Mouse (Mus musculus): ENCODE results near the gene Rad54l. TPM values are rescaled to one million over a fixed set of nuclear protein-coding genes. Genes with fewer than 3 reads are reported as not detected.

Rad54l gene
- total and polyA plus RNA-seq, 2 experiments from 2014 or later: 2.5 to 3.0 TPM

DNA sequence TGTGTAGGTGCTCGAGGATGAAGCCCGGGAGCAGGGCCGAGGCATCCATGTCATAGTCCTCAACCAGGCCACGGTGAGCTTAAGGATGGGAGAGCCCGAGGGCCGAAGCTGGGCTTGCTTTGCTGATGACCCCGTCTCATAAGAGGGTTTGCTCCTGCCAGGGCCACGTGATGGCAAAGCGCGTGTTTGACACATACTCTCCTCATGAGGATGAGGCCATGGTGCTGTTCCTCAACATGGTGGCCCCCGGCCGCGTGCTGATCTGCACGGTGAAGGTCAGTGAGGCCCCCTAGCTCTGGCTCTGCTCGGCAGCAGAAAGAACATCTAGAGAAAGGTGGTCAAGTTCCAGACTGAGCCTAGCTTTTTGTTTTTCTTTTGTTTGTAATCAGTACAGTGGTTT is 29.2 kb upstream of the Rad54l start:
- peaks cover 4% of the 10 kb centered on the region; the same call in 1 of the 2 replicates for H3K4me1 ChIP-seq (ENCODE audit: insufficient read depth, low read length)

GRCm38 (mm10) chr4:116151238-116151637 is 27.7 kb upstream of the Rad54l start, which contains the start of gene Lurap1:
TSS of gene Lurap1 (minus strand) at chr4:116151338.
- 79% methylated on average over 6 of the region's 6 CpGs for WGBS
- Histone ChIP-seq H3K9ac (replicated peaks; ENCODE audit: low read length, poor library complexity, severe bottlenecking) (peak within 1 kb of the TSS; percentile 82), H3K4me2 (ENCODE audit: low read depth, low read length, poor library complexity, severe bottlenecking) (peak within 1 kb of the TSS; percentile 53), H3K27ac (ENCODE audit: low read depth, low read length) (peak within 1 kb of the TSS; percentile 79), H3K9me3 (ENCODE audit: low read length) (no peaks in the 10 kb centered on the region), H3K27me3 (ENCODE audit: insufficient read depth, low read length) (no peaks in the 10 kb centered on the region), H3K4me1 (ENCODE audit: insufficient read depth, low read length) (peaks cover 4% of the 10 kb centered on the region; the same call in 1 of the 2 replicates), H3K36me3 (ENCODE audit: insufficient read depth, low read length) (peaks cover 42% of the 10 kb centered on the region), H3K4me3 (ENCODE audit: low read depth, low read length) (peak within 1 kb of the TSS; percentile 73)
- no peak for DNase-seq (ENCODE audit: low spot score)
- no peak for ATAC-seq (ENCODE audit: low FRiP score)
- TF ChIP-seq CTCF (IDR thresholded peaks at IDR 0.05): no peak

More for the DNA sequence above, 29.2 kb upstream of the Rad54l start:
- 94% methylated on average over 15 of the region's 15 CpGs for WGBS
- H3K9ac ChIP-seq (replicated peaks; ENCODE audit: low read length, poor library complexity, severe bottlenecking): no peak overlapping the region
- H3K36me3 ChIP-seq (ENCODE audit: insufficient read depth, low read length): peaks cover 52% of the 10 kb centered on the region
- H3K9me3 ChIP-seq (ENCODE audit: low read length): no peaks in the 10 kb centered on the region
- DNase-seq (ENCODE audit: low spot score): no peak
- H3K27ac ChIP-seq (ENCODE audit: low read depth, low read length): no peak overlapping the region
- no peak overlapping the region for H3K4me2 ChIP-seq (ENCODE audit: low read depth, low read length, poor library complexity, severe bottlenecking)
- H3K4me3 ChIP-seq (ENCODE audit: low read depth, low read length): no peak overlapping the region
- ATAC-seq (ENCODE audit: low FRiP score): no peak
- no peak for TF ChIP-seq CTCF (IDR thresholded peaks at IDR 0.05)
- no peaks in the 10 kb centered on the region for H3K27me3 ChIP-seq (ENCODE audit: insufficient read depth, low read length)

GRCm38 (mm10) chr4:116150862-116151221 is 27.4 kb upstream of the Rad54l start:
- peak overlapping the region; percentile 82 for H3K9ac ChIP-seq (replicated peaks; ENCODE audit: low read length, poor library complexity, severe bottlenecking)
- peak overlapping the region; percentile 53 for H3K4me2 ChIP-seq (ENCODE audit: low read depth, low read length, poor library complexity, severe bottlenecking)
- H3K9me3 ChIP-seq (ENCODE audit: low read length): no peaks in the 10 kb centered on the region
- H3K4me1 ChIP-seq (ENCODE audit: insufficient read depth, low read length): peaks cover 4% of the 10 kb centered on the region; the same call in 1 of the 2 replicates
- H3K27ac ChIP-seq (ENCODE audit: low read depth, low read length): no peak overlapping the region
- TF ChIP-seq CTCF (IDR thresholded peaks at IDR 0.05): no peak
- no peaks in the 10 kb centered on the region for H3K27me3 ChIP-seq (ENCODE audit: insufficient read depth, low read length)
- H3K36me3 ChIP-seq (ENCODE audit: insufficient read depth, low read length): peaks cover 38% of the 10 kb centered on the region
- H3K4me3 ChIP-seq (ENCODE audit: low read depth, low read length): peak overlapping the region; percentile 73
- no peak for DNase-seq (ENCODE audit: low spot score)
- peak; percentile 3; the same call in 1 of the 2 replicates for ATAC-seq (ENCODE audit: low FRiP score)
- 20% methylated on average over 4 of the region's 4 CpGs for WGBS

DNA sequence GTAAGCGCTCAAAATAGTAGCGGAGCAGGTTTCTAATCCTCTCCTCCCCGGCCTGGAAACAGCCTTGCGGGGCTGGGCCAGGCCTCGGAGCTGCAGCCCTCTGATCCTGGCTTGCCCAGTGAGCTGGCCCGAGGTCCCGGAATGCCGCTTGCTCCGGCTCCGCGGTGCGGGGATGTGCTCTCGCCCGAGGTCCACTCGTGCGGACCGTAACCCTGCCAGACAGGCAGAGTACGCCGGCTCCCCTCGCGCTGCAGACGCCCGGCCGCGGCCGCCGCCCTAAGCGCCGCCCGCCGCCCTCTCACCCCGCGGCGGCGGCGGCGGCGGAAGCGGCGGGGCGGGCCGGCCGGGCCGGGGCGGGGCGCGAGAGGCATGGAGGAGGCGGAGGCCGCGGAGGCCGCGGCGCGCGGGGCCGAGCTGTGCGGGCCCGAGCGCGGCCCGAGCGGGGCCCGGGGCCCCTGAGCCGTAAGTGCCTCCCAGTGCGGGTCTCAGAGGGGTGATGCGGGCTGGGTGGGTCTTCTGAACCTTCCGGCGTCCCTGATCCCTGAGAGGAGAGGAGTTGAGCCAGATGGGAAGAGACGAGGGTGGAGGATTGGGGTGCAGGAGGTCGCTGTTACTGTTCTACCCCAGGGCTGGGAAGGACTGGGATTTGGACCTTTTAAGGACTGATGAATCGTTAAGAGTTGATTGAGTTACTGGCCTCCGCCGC is 26.8 kb upstream of the Rad54l start:
- DNase-seq (ENCODE audit: low spot score) (peak; percentile 70), ATAC-seq (ENCODE audit: low FRiP score) (peak; percentile 87)
- Histone ChIP-seq H3K9ac (replicated peaks; ENCODE audit: low read length, poor library complexity, severe bottlenecking) (peak overlapping the region; percentile 82), H3K4me1 (ENCODE audit: insufficient read depth, low read length) (peaks cover 4% of the 10 kb centered on the region; the same call in 1 of the 2 replicates), H3K4me3 (ENCODE audit: low read depth, low read length) (peak overlapping the region; percentile 73), H3K9me3 (ENCODE audit: low read length) (no peaks in the 10 kb centered on the region), H3K4me2 (ENCODE audit: low read depth, low read length, poor library complexity, severe bottlenecking) (peak overlapping the region; percentile 53), H3K36me3 (ENCODE audit: insufficient read depth, low read length) (peaks cover 34% of the 10 kb centered on the region), H3K27ac (ENCODE audit: low read depth, low read length) (peak overlapping the region; percentile 79), H3K27me3 (ENCODE audit: insufficient read depth, low read length) (no peaks in the 10 kb centered on the region)
- under 1% methylated on average over 69 of the region's 73 CpGs for WGBS
- TF ChIP-seq CTCF (IDR thresholded peaks at IDR 0.05): no peak

GRCm38 (mm10) chr4:116149812-116150155 is 26.3 kb upstream of the Rad54l start:
- ATAC-seq (ENCODE audit: low FRiP score): peak; percentile 18
- Histone ChIP-seq H3K4me1 (ENCODE audit: insufficient read depth, low read length) (peaks cover 4% of the 10 kb centered on the region; the same call in 1 of the 2 replicates), H3K27ac (ENCODE audit: low read depth, low read length) (peak overlapping the region; percentile 79)

More at GRCm38 (mm10) chr4:116149812-116150155, 26.3 kb upstream of the Rad54l start:
- peaks cover 29% of the 10 kb centered on the region for H3K36me3 ChIP-seq (ENCODE audit: insufficient read depth, low read length)
- H3K4me2 ChIP-seq (ENCODE audit: low read depth, low read length, poor library complexity, severe bottlenecking): peak overlapping the region; percentile 53
- H3K4me3 ChIP-seq (ENCODE audit: low read depth, low read length): peak overlapping the region; percentile 73
- no peak for TF ChIP-seq CTCF (IDR thresholded peaks at IDR 0.05)
- H3K9ac ChIP-seq (replicated peaks; ENCODE audit: low read length, poor library complexity, severe bottlenecking): peak overlapping the region; percentile 82
- DNase-seq (ENCODE audit: low spot score): no peak
- no peaks in the 10 kb centered on the region for H3K27me3 ChIP-seq (ENCODE audit: insufficient read depth, low read length)
- no peaks in the 10 kb centered on the region for H3K9me3 ChIP-seq (ENCODE audit: low read length)
- 16% methylated on average over 6 of the region's 6 CpGs for WGBS
